Mouse (Mus musculus): ENCODE measurements around the gene Gpsm3. TPM values are rescaled to one million over a fixed set of nuclear protein-coding genes. Genes with fewer than 3 reads are reported as not detected.

The Gpsm3 gene
- polyA plus RNA-seq, 1 experiment from 2014 or later = 8.1 TPM

GRCm38 (mm10) chr17:34563354-34563753 is 26.3 kb upstream of the Gpsm3 start:
- no peak for DNase-seq (ENCODE audit: low spot score)
- Histone ChIP-seq H3K27me3 (ENCODE audit: insufficient read depth, poor library complexity, severe bottlenecking) (peaks cover 12% of the 10 kb centered on the region; the same call in 1 of the 2 replicates), H3K9me3 (no peaks in the 10 kb centered on the region), H3K27ac (no peak overlapping the region), H3K4me3 (no peak overlapping the region), H3K4me1 (replicated peaks) (peaks cover 21% of the 10 kb centered on the region), H3K36me3 (no peaks in the 10 kb centered on the region)
- WGBS = 80% methylated on average over 11 of the region's 11 CpGs

DNA sequence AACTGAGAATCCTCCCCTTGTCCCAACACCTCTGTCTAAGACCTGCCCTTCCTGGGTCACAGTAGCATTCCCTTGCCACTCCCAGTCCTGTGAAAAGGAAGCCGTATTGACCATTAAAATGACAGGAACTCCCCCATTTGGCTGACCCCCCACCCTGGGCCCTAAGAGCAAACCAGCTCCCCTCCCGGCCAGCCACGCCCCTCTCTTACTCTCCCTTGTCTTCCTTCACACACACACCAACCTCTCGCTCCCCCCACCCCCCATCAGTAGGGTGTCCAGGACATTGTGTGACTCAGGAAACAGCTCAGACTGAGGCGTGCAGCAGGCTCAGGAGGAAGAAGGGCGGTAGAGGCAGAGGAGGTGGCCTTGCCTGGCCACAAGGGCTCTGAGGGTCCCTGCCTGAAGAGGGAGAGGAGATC is 25.6 kb upstream of the Gpsm3 start, which contains the start of gene Notch4:
Notch4 (plus strand) TSS at position 266 of the 419 bp plus-strand sequence.
- Histone ChIP-seq H3K27ac (peak within 1 kb of the TSS; percentile 75), H3K9me3 (no peaks in the 10 kb centered on the region), H3K4me3 (peak within 1 kb of the TSS; percentile 26), H3K4me1 (replicated peaks) (peaks cover 21% of the 10 kb centered on the region), H3K36me3 (no peaks in the 10 kb centered on the region), H3K27me3 (ENCODE audit: insufficient read depth, poor library complexity, severe bottlenecking) (peaks cover 14% of the 10 kb centered on the region; the same call in 1 of the 2 replicates)
- DNase-seq (ENCODE audit: low spot score) = peak; percentile 16
- 9% methylated on average over 6 of the region's 6 CpGs for WGBS

GRCm38 (mm10) chr17:34564796-34565195 is 24.8 kb upstream of the Gpsm3 start:
- Histone ChIP-seq H3K4me1 (replicated peaks) (peaks cover 21% of the 10 kb centered on the region), H3K36me3 (no peaks in the 10 kb centered on the region), H3K27me3 (ENCODE audit: insufficient read depth, poor library complexity, severe bottlenecking) (peaks cover 14% of the 10 kb centered on the region; the same call in 1 of the 2 replicates), H3K27ac (peak overlapping the region; percentile 75), H3K9me3 (no peaks in the 10 kb centered on the region), H3K4me3 (peak overlapping the region; percentile 26; the same call in 1 of the 2 replicates)
- no peak for DNase-seq (ENCODE audit: low spot score)
- 39% methylated on average over 3 of the region's 3 CpGs for WGBS

- Histone ChIP-seq H3K4me1 (replicated peaks) (peaks cover 26% of the 10 kb centered on the region), H3K4me3 (no peak overlapping the region), H3K9me3 (no peaks in the 10 kb centered on the region), H3K27me3 (ENCODE audit: insufficient read depth, poor library complexity, severe bottlenecking) (peaks cover 14% of the 10 kb centered on the region; the same call in 1 of the 2 replicates), H3K36me3 (no peaks in the 10 kb centered on the region), H3K27ac (no peak overlapping the region)
- no peak for DNase-seq (ENCODE audit: low spot score)
- 60% methylated on average over 9 of the region's 9 CpGs for WGBS
Measured at GRCm38 (mm10) chr17:34567311-34567710, 22.3 kb upstream of the Gpsm3 start.

GRCm38 (mm10) chr17:34568421-34568820 is 21.2 kb upstream of the Gpsm3 start:
- no peak for DNase-seq (ENCODE audit: low spot score)
- H3K27ac ChIP-seq = no peak overlapping the region
- H3K4me3 ChIP-seq = no peak overlapping the region
- 77% methylated on average over 13 of the region's 13 CpGs for WGBS
- H3K27me3 ChIP-seq (ENCODE audit: insufficient read depth, poor library complexity, severe bottlenecking) = peaks cover 14% of the 10 kb centered on the region
- peaks cover 31% of the 10 kb centered on the region for H3K4me1 ChIP-seq (replicated peaks)
- no peaks in the 10 kb centered on the region for H3K9me3 ChIP-seq
- no peaks in the 10 kb centered on the region for H3K36me3 ChIP-seq

DNA sequence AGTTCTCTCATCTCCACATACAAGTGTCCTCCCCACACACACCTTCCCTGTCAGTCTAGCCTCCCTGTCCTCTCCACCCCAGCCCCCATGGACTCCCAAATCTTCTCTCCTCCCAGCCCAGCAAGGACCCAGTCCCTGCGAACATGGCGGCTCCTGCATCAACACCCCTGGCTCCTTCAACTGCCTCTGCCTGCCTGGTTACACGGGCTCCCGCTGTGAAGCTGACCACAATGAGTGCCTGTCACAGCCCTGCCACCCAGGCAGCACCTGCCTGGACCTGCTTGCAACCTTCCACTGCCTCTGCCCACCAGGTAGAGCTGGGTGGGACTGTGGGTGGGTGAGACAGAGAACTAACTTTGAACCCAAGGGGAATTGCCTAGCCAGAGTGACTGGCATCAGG is 19.7 kb upstream of the Gpsm3 start:
- no peaks in the 10 kb centered on the region for H3K9me3 ChIP-seq
- H3K4me1 ChIP-seq (replicated peaks) = peaks cover 19% of the 10 kb centered on the region
- no peak overlapping the region for H3K4me3 ChIP-seq
- H3K36me3 ChIP-seq = no peaks in the 10 kb centered on the region
- H3K27me3 ChIP-seq (ENCODE audit: insufficient read depth, poor library complexity, severe bottlenecking) = peaks cover 12% of the 10 kb centered on the region
- H3K27ac ChIP-seq = no peak overlapping the region
- DNase-seq (ENCODE audit: low spot score) = no peak
- WGBS = 73% methylated on average over 4 of the region's 4 CpGs

GRCm38 (mm10) chr17:34571875-34572274 is 17.7 kb upstream of the Gpsm3 start:
- 12% methylated on average over 5 of the region's 5 CpGs for WGBS
- Histone ChIP-seq H3K27ac (no peak overlapping the region), H3K9me3 (no peaks in the 10 kb centered on the region), H3K4me1 (replicated peaks) (peaks cover 16% of the 10 kb centered on the region), H3K36me3 (no peaks in the 10 kb centered on the region), H3K4me3 (peak overlapping the region; percentile 16), H3K27me3 (ENCODE audit: insufficient read depth, poor library complexity, severe bottlenecking) (peaks cover 10% of the 10 kb centered on the region)
- DNase-seq (ENCODE audit: low spot score) = no peak

DNA sequence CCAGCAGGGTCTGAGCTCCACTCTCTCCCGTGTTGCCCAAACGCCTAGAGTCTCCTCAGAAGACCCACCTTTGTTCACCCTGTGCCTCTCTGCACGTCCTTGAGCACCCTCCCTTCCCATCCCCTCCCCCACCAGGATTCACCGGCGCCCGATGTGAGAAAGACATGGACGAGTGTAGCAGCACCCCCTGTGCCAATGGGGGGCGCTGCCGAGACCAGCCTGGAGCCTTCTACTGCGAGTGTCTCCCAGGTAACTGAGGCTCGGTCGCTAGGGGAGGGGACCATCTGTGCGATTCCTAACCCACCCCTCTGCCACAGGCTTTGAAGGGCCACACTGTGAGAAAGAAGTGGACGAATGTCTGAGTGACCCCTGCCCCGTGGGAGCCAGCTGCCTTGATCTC is 17.2 kb upstream of the Gpsm3 start:
- Histone ChIP-seq H3K4me1 (replicated peaks) (peaks cover 16% of the 10 kb centered on the region), H3K27ac (peak overlapping the region; percentile 66), H3K36me3 (no peaks in the 10 kb centered on the region), H3K27me3 (ENCODE audit: insufficient read depth, poor library complexity, severe bottlenecking) (peaks cover 6% of the 10 kb centered on the region), H3K4me3 (peak overlapping the region; percentile 16), H3K9me3 (no peaks in the 10 kb centered on the region)
- DNase-seq (ENCODE audit: low spot score) = no peak
- WGBS = 8% methylated on average over 15 of the region's 15 CpGs

GRCm38 (mm10) chr17:34576577-34576976 is 13.0 kb upstream of the Gpsm3 start:
- no peaks in the 10 kb centered on the region; the same call in 1 of the 2 replicates for H3K27me3 ChIP-seq (ENCODE audit: insufficient read depth, poor library complexity, severe bottlenecking)
- H3K4me1 ChIP-seq (replicated peaks) = peaks cover 18% of the 10 kb centered on the region
- no peak overlapping the region for H3K27ac ChIP-seq
- no peak for DNase-seq (ENCODE audit: low spot score)
- WGBS = 77% methylated on average over 5 of the region's 5 CpGs
- H3K4me3 ChIP-seq = no peak overlapping the region
- H3K36me3 ChIP-seq = no peaks in the 10 kb centered on the region
- no peaks in the 10 kb centered on the region for H3K9me3 ChIP-seq

DNA sequence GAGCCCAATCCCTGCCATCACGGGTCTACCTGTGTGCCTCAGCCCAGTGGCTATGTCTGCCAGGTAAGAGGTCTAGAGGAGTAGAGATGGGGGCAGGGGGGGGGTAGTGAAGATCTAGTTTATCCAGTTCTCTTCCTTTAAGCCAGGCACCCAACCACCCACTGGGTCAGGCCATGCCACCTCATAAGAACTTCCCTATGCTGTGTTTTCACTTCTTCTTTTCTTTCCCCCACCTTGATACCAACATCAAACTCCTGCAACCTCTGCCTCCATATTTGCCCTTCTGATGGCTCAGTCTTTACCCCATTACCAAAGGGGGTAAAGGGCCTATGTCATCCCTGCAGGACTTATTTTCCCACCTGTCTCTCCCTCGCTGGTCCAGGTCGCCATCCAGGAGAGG is 11.5 kb upstream of the Gpsm3 start:
- WGBS = 88% methylated on average over 3 of the region's 3 CpGs
- no peak overlapping the region for H3K4me3 ChIP-seq
- peaks cover 14% of the 10 kb centered on the region for H3K4me1 ChIP-seq (replicated peaks)
- H3K9me3 ChIP-seq = no peaks in the 10 kb centered on the region
- no peaks in the 10 kb centered on the region; the same call in 1 of the 2 replicates for H3K27me3 ChIP-seq (ENCODE audit: insufficient read depth, poor library complexity, severe bottlenecking)
- no peak overlapping the region for H3K27ac ChIP-seq
- no peaks in the 10 kb centered on the region for H3K36me3 ChIP-seq
- DNase-seq (ENCODE audit: low spot score) = no peak

DNA sequence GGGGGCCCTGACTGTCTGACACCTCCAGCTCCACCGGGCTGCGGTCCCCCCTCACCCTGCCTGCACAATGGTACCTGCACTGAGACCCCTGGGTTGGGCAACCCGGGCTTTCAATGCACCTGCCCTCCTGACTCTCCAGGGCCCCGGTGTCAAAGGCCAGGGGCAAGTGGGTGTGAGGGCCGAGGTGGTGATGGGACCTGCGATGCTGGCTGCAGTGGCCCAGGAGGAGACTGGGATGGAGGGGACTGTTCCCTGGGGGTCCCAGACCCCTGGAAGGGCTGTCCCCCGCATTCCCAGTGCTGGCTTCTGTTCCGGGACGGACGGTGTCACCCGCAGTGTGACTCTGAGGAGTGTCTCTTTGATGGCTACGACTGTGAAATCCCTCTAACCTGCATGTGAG is 7.1 kb upstream of the Gpsm3 start:
- H3K9me3 ChIP-seq = no peaks in the 10 kb centered on the region
- H3K36me3 ChIP-seq = no peaks in the 10 kb centered on the region
- no peak overlapping the region for H3K4me3 ChIP-seq
- no peaks in the 10 kb centered on the region for H3K27me3 ChIP-seq (ENCODE audit: insufficient read depth, poor library complexity, severe bottlenecking)
- whole genome bisulfite sequencing = 84% methylated on average over 12 of the region's 12 CpGs
- no peak for DNase-seq (ENCODE audit: low spot score)
- H3K27ac ChIP-seq = peak overlapping the region; percentile 69
- peaks cover 51% of the 10 kb centered on the region for H3K4me1 ChIP-seq (replicated peaks)

DNA sequence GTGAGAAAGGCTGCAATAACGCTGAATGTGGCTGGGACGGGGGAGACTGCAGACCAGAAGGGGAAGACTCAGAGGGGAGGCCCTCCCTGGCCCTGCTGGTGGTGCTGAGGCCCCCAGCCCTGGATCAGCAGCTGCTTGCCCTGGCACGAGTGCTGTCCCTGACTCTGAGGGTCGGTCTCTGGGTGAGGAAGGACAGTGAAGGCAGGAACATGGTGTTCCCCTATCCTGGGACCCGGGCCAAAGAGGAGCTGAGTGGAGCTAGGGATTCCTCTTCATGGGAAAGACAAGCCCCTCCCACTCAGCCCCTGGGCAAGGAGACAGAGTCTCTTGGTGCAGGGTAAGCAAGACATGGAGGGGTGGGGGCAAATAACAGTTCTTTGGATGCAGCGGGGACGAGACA is 6.2 kb upstream of the Gpsm3 start:
- WGBS = 73% methylated on average over 7 of the region's 7 CpGs

GRCm38 (mm10) chr17:34583819-34584218 is 5.8 kb upstream of the Gpsm3 start:
- no peaks in the 10 kb centered on the region for H3K36me3 ChIP-seq
- no peak overlapping the region for H3K4me3 ChIP-seq
- H3K27me3 ChIP-seq (ENCODE audit: insufficient read depth, poor library complexity, severe bottlenecking) = no peaks in the 10 kb centered on the region
- H3K9me3 ChIP-seq = no peaks in the 10 kb centered on the region
- WGBS = 82% methylated on average over 8 of the region's 8 CpGs
- peaks cover 63% of the 10 kb centered on the region for H3K4me1 ChIP-seq (replicated peaks)
- no peak for DNase-seq (ENCODE audit: low spot score)
- peak overlapping the region; percentile 69 for H3K27ac ChIP-seq

More for the DNA sequence above, 6.2 kb upstream of the Gpsm3 start:
- H3K9me3 ChIP-seq = no peaks in the 10 kb centered on the region
- no peaks in the 10 kb centered on the region for H3K27me3 ChIP-seq (ENCODE audit: insufficient read depth, poor library complexity, severe bottlenecking)
- peak overlapping the region; percentile 69 for H3K27ac ChIP-seq
- H3K4me1 ChIP-seq (replicated peaks) = peaks cover 59% of the 10 kb centered on the region
- H3K36me3 ChIP-seq = no peaks in the 10 kb centered on the region
- H3K4me3 ChIP-seq = no peak overlapping the region
- no peak for DNase-seq (ENCODE audit: low spot score)

DNA sequence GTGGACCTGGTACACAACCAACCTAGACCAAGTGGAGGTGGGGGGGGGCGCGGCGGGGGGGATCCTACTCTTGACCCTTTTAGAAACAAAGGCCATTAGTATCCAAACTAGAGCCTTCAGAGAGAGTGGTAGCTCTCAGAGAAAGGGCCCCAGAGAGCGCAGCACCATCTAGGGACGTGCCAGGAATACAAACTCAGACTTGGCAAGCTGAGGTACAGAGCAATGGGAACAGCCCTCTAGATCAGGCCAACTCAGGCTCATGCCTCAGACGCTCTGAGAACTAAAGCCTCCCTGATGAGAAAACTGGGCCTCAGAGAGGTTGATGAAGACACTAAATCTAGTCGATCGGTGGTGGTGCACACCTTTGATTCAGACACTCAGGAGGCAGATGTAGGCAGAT is 4.5 kb upstream of the Gpsm3 start:
- H3K4me1 ChIP-seq (replicated peaks) = peaks cover 71% of the 10 kb centered on the region

More for the DNA sequence above, 4.5 kb upstream of the Gpsm3 start:
- Histone ChIP-seq H3K9me3 (no peaks in the 10 kb centered on the region), H3K36me3 (no peaks in the 10 kb centered on the region), H3K27ac (peak overlapping the region; percentile 98), H3K4me3 (no peak overlapping the region), H3K27me3 (ENCODE audit: insufficient read depth, poor library complexity, severe bottlenecking) (no peaks in the 10 kb centered on the region)
- WGBS = 89% methylated on average over 8 of the region's 8 CpGs
- DNase-seq (ENCODE audit: low spot score) = no peak
